Mouse (Mus musculus): Measurements from ENCODE around the gene Mbtd1.
A peak's percentile ranks its signal among the peaks of the same experiment; 100 is the strongest.

Mbtd1 gene

GRCm38 (mm10) chr11:93948887-93949567 lies 63.4 kb downstream of the Mbtd1 start:
- no peak for DNase-seq (ENCODE audit: low read depth, low spot score)

GRCm38 (mm10) chr11:93950045-93950444 lies 64.4 kb downstream of the Mbtd1 start:
- no peak for DNase-seq (ENCODE audit: low read depth, low spot score)

- DNase-seq (ENCODE audit: low read depth, low spot score) = no peak
Observed at GRCm38 (mm10) chr11:93952376-93952775, 66.7 kb downstream of the Mbtd1 start.

- no peak for DNase-seq (ENCODE audit: low read depth, low spot score)
Observed at GRCm38 (mm10) chr11:93954738-93955255, 69.1 kb downstream of the Mbtd1 start.

- DNase-seq (ENCODE audit: low read depth, low spot score) = peak; percentile 60
Observed at GRCm38 (mm10) chr11:93955256-93956150, 69.9 kb downstream of the Mbtd1 start.

GRCm38 (mm10) chr11:93956159-93956558 lies 70.5 kb downstream of the Mbtd1 start, which contains the start of gene Nme2:
Gene Nme2, minus strand, starts transcription at chr11:93956259.
- DNase-seq (ENCODE audit: low read depth, low spot score) = no peak

- no peak for DNase-seq (ENCODE audit: low read depth, low spot score)
Observed at GRCm38 (mm10) chr11:93957031-93957555, 71.4 kb downstream of the Mbtd1 start.

- no peak for DNase-seq (ENCODE audit: low read depth, low spot score)
Observed at GRCm38 (mm10) chr11:93957746-93958145, 72.1 kb downstream of the Mbtd1 start.

GRCm38 (mm10) chr11:93961482-93961881 lies 75.8 kb downstream of the Mbtd1 start:
- no peak for DNase-seq (ENCODE audit: low read depth, low spot score)

GRCm38 (mm10) chr11:93963013-93963412 lies 77.4 kb downstream of the Mbtd1 start:
- no peak for DNase-seq (ENCODE audit: low read depth, low spot score)

- no peak for DNase-seq (ENCODE audit: low read depth, low spot score)
Observed at GRCm38 (mm10) chr11:93965391-93965790, 79.7 kb downstream of the Mbtd1 start.

GRCm38 (mm10) chr11:93967381-93967780 lies 81.7 kb downstream of the Mbtd1 start:
- DNase-seq (ENCODE audit: low read depth, low spot score) = no peak

- peak; percentile 99 for DNase-seq (ENCODE audit: low read depth, low spot score)
Observed at GRCm38 (mm10) chr11:93968005-93968847, 82.6 kb downstream of the Mbtd1 start, which contains the start of the genes Gm20390 and Nme1. Gene Gm20390, minus strand, starts transcription at chr11:93968293. Gene Nme1, minus strand, starts transcription at chr11:93968521.

GRCm38 (mm10) chr11:93968848-93969128 lies 83.1 kb downstream of the Mbtd1 start:
- DNase-seq (ENCODE audit: low read depth, low spot score) = no peak

- DNase-seq (ENCODE audit: low read depth, low spot score) = no peak
Observed at GRCm38 (mm10) chr11:93969171-93969570, 83.5 kb downstream of the Mbtd1 start.

GRCm38 (mm10) chr11:93969799-93970198 lies 84.1 kb downstream of the Mbtd1 start:
- no peak for DNase-seq (ENCODE audit: low read depth, low spot score)

- DNase-seq (ENCODE audit: low read depth, low spot score) = no peak
Observed at GRCm38 (mm10) chr11:93972951-93973350, 87.3 kb downstream of the Mbtd1 start.

GRCm38 (mm10) chr11:93979502-93980049 lies 93.9 kb downstream of the Mbtd1 start:
- no peak for DNase-seq (ENCODE audit: low read depth, low spot score)

- no peak for DNase-seq (ENCODE audit: low read depth, low spot score)
Observed at GRCm38 (mm10) chr11:93984619-93985018, 99.0 kb downstream of the Mbtd1 start.

- no peak for DNase-seq (ENCODE audit: low read depth, low spot score)
Observed at GRCm38 (mm10) chr11:93985265-93985664, 99.6 kb downstream of the Mbtd1 start.

- no peak for DNase-seq (ENCODE audit: low read depth, low spot score)
Observed at GRCm38 (mm10) chr11:93986298-93986697, 100.6 kb downstream of the Mbtd1 start.
